Mouse (Mus musculus) frontal cortex, postnatal 14 days (tissue): ENCODE results near the gene Phf19.

Experiments used
- DNase-seq, 2 experiments: peaks; one replicate each; pipeline ENCODE4 v3.0.0; 2022; ENCODE audit warnings: low spot score in 2 of 2

The Phf19 gene

GRCm38 (mm10) chr2:34896821-34897460 lies 16.9 kb downstream of the Phf19 start:
- DNase-seq, result no peak

- no peak for DNase-seq
These were observed 18.2 kb downstream of the Phf19 start for GRCm38 (mm10) chr2:34895503-34896113.

GRCm38 (mm10) chr2:34893950-34894349 lies 19.9 kb downstream of the Phf19 start:
- no peak for DNase-seq

GRCm38 (mm10) chr2:34884186-34884585 lies 29.6 kb downstream of the Phf19 start:
- no peak for DNase-seq

- DNase-seq, result no peak
These were observed 30.6 kb downstream of the Phf19 start for GRCm38 (mm10) chr2:34883190-34883589.

GRCm38 (mm10) chr2:34882757-34883156 lies 31.1 kb downstream of the Phf19 start:
- no peak for DNase-seq

GRCm38 (mm10) chr2:34880054-34880453 lies 33.8 kb downstream of the Phf19 start:
- DNase-seq, result no peak

- no peak for DNase-seq
These were observed 38.9 kb downstream of the Phf19 start, which contains the start of gene Psmd5 for GRCm38 (mm10) chr2:34874816-34875345. TSS of gene Psmd5 (minus strand) at chr2:34874968.

GRCm38 (mm10) chr2:34874271-34874670 lies 39.6 kb downstream of the Phf19 start, which contains the start of gene Cutal:
TSS of gene Cutal (plus strand) at chr2:34874396.
- DNase-seq, result no peak

- peak; percentile 91 to 93 for DNase-seq
These were observed 43.0 kb downstream of the Phf19 start for GRCm38 (mm10) chr2:34870520-34871474.

- no peak for DNase-seq
These were observed 44.1 kb downstream of the Phf19 start for GRCm38 (mm10) chr2:34869680-34870079.

- DNase-seq, result no peak
These were observed 56.1 kb downstream of the Phf19 start for GRCm38 (mm10) chr2:34857728-34858127.

GRCm38 (mm10) chr2:34855265-34855664 lies 58.6 kb downstream of the Phf19 start:
- no peak for DNase-seq

- DNase-seq, result no peak
These were observed 66.1 kb downstream of the Phf19 start for GRCm38 (mm10) chr2:34847702-34848101.
